Mouse (Mus musculus): ENCODE measurements around the gene Spaca4. TPM values are rescaled to one million over a fixed set of nuclear protein-coding genes. Genes with fewer than 3 reads are reported as not detected.

The Spaca4 gene
- polyA plus RNA-seq, 1 experiment, result not detected

DNA sequence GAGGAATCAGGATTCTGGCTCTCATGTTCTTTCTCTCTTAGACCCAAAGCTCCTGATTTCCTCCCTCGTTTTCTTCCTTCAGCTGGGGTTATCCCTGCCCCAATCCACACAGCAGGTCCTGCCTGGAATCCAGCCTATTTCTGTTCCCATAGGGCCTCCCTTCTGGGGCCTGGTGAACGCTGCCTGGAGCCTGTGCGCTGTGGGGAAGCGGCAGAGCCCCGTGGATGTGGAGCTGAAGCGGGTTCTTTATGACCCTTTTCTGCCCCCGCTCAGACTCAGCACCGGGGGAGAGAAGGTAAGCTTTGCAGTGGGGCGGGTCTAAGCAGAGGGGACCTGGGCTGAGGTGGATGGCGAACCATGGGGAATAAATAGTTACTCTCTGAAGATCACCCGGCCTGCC lies 24.5 kb downstream of the Spaca4 start:
- no peak for DNase-seq (ENCODE audit: extremely low spot score in 1 of 2, low spot score in 1 of 2)

- peak; percentile 88 to 90 for DNase-seq (ENCODE audit: extremely low spot score in 1 of 2, low spot score in 1 of 2)
Observed at GRCm38 (mm10) chr7:45700301-45701015, 25.2 kb downstream of the Spaca4 start.

DNA sequence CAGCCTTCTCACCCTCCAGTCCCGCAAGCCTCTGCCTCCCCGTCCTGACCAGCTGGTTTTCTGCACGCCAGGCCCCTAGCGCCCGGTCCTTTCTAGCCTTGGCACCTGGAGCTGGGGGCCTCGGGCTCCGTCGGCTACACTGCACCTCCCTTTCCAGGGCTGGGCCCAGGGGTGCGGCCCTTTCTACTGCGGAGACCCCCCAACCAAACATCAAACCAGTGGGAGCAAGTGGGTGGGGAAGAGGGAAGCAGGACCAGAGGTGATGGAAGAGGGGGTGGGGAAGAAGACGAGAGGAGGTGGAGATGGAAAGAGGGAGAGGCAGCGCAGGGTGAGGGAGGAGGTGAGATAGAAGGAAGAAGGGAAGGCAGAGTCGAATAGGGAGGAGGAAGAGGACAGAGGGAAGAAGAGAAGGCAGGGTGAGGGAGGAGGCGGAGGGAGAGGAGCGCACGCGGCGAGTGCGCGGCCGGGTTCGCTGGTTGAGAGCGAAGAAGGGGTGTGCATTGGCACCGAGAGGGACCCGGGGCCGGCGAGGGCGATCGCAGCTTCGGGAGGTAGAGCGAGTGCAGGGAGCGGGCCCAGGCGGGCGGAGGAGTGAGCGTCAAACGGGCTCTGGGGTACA lies 26.0 kb downstream of the Spaca4 start, which contains the start of gene Car11:
Gene Car11 (plus strand): TSS at position 321 of the 619 bp plus-strand sequence.
- peak in 1 of 2 experiments; percentile 65 for DNase-seq (ENCODE audit: extremely low spot score in 1 of 2, low spot score in 1 of 2)

DNA sequence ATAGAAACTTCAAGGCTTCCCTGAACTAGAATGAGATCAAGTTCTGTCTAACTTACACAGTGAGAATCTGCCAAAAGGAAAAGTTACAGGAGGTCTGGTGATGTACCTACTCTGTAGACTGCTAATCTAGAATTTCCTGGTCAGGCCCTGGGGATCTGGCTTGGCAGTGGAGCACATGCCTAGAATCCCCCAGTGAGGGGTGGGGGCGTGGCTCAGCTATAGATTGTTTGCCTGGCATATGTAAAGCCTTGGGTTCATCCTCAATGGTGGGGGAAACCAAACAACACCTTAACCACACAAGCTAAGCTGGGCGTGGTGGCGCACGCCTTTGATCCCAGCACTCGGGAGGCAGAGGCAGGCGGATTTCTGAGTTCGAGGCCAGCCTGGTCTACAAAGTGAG lies 27.7 kb downstream of the Spaca4 start:
- peak in 1 of 2 experiments; percentile 1 for DNase-seq (ENCODE audit: extremely low spot score in 1 of 2, low spot score in 1 of 2)

GRCm38 (mm10) chr7:45695098-45695497 lies 30.5 kb downstream of the Spaca4 start:
- DNase-seq (ENCODE audit: extremely low spot score in 1 of 2, low spot score in 1 of 2), result no peak

- no peak for DNase-seq (ENCODE audit: extremely low spot score in 1 of 2, low spot score in 1 of 2)
Observed at GRCm38 (mm10) chr7:45693921-45694591, 31.6 kb downstream of the Spaca4 start, which contains the start of gene Sec1. Gene Sec1, minus strand, starts transcription at chr7:45694402.

- no peak for DNase-seq (ENCODE audit: extremely low spot score in 1 of 2, low spot score in 1 of 2)
Observed at GRCm38 (mm10) chr7:45692364-45692763, 33.2 kb downstream of the Spaca4 start.

DNA sequence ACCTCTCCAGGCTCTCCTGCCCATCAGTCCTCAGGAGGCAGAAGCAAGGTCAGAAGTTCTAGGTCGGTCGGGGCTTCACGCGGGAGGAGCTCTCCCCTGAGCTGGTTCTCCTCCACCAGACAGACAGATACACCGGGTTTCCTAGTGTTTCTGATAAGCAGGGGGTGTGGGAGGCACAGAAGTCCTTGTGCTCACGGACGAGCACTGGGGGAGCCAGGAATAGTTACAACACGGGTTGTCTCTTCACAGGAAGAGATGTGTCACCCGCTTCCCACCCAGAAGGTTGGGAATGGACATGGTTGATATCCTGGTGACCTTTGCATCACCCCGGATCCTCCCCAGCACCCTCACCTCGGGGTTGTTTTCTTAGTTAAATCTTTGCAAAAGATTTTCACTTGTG lies 35.8 kb downstream of the Spaca4 start:
- DNase-seq (ENCODE audit: extremely low spot score in 1 of 2, low spot score in 1 of 2), result no peak

DNA sequence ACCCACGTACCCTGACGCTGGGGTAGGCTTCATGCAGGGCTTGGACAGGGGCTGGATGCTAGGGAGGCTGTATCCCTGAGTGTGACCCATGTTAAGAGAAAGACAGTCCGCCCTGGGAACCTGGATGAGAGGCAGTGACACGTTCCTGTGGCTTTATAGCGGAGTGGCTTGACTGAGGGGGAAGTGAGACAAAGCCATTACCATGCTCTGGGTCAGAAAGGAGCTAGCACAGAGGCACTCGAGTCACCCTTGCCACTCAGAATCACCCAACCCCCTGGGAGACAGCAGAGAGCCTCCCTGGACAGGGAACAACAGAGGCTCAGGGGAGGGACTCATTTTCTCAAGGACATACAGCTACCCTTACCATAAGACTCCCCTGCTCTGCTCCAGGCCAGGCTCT lies 36.5 kb downstream of the Spaca4 start:
- no peak for DNase-seq (ENCODE audit: extremely low spot score in 1 of 2, low spot score in 1 of 2)

DNA sequence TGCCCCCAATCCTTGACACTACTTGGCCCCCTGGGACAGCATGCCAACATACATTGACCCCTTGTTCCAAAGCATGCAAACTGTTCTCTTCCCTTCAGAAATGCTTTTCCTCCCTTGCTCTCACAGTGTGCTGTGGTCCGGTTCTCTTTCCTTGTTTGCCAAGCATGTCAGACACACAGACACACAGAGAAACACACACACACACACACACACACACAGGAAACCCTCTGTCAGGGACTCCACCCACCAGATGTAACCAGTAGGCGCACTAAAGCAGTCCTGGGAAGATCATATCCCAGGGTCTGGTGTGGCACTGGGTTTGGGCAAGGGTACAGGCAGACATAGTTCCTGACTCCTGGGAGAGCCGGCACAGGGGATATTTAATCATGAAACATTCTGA lies 38.8 kb downstream of the Spaca4 start:
- DNase-seq (ENCODE audit: extremely low spot score in 1 of 2, low spot score in 1 of 2), result no peak

DNA sequence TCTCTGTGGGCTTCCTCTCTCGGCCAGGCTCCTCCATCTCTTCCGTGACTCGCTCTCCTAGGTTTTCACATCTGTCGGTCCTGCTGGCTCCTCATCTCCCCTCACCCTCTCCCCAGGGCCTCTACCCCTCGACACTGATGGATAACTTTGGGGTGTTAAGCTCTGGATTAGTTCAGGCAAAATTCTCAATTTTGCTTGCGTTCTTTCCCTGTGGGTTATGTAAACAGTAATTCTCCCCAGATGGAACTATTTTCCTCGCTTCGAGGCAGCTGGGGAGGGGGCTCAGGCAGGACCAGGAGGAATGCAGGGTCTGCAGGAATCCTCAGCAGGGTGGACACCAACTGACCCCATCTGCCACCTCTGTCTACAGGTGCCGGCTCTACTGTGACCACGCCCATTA lies 39.8 kb downstream of the Spaca4 start:
- no peak for DNase-seq (ENCODE audit: extremely low spot score in 1 of 2, low spot score in 1 of 2)

DNA sequence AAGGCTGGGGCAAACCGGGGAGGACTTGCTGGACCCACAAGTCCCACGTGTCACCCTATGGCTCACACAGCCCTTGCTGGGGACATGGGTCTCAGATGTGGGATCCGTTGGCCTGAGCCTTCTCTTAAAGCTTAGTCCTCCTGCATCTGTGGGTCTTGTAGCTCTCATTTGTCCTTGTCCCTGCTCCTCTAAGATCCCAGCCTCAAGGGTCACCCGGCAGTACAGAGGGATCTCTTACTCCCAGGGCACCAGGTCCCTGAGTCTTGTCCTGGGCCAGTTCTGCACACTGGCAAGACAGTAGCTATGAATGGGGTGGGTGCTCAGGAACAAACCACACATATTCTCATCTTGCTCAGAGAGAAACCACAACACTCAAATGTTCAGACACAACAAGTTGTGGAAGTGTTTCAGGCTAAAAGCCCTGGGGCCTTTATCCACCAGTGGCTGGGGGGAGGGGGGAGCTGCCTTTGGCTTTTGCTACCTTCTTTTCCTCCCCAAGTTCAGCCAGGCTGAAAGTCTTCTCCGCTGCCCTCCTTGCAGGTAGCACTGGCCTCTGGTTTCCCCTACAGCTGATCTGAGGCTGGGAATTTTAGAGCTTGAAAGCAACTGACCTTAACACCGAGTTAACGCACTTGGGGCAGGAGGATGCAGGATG lies 42.1 kb downstream of the Spaca4 start, which contains the start of gene Ntn5:
Gene Ntn5 (plus strand): TSS at position 627 of the 655 bp plus-strand sequence.
- DNase-seq (ENCODE audit: extremely low spot score in 1 of 2, low spot score in 1 of 2), result no peak

DNA sequence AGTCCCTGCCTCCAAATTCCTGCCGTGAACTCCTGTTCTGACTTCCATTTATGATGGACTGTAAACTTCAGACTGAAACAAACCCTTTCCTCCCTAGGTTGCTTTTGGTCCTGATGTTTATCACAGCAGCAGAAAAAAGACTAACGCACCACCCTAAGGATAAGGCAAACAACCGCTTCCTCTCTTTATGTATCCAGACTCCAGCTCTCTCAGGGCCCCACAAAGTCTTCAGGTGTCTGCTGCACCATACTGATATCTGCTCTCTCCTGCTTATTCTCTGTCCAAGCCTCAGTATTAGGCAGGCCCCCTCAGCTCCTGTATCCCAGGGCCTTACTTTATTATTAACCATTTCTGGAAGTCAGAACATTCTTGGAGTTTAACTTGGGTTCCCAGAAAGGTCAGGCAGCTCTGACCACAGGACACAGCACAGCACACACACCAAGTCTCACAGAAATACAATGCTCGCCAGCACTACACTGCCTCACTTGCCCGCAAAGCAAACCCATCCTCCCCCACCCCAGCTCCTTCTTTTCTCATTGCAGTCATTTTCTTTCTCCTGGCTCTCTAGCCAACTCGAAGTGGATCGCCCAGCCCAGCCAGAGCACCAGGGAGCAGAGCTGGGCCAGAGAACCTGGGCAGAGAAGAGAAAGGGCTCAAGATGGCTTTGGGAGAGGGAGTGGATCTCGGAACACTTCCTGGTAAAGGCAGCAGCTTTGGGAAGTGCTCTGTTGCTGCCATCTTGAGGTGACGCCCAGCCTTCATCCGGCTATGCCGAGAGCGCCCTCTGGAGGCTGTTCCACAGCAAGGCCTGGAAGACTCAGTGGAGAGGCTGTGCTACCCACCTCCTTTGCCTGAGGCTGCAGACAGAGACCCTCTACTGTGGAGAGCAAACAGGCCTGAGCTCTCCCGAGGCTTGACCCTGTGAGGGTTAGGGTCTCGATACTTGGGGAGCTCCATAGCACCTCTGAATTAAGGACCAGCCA lies 43.2 kb downstream of the Spaca4 start:
- DNase-seq (ENCODE audit: extremely low spot score in 1 of 2, low spot score in 1 of 2), result peak in 1 of 2 experiments; percentile 93

DNA sequence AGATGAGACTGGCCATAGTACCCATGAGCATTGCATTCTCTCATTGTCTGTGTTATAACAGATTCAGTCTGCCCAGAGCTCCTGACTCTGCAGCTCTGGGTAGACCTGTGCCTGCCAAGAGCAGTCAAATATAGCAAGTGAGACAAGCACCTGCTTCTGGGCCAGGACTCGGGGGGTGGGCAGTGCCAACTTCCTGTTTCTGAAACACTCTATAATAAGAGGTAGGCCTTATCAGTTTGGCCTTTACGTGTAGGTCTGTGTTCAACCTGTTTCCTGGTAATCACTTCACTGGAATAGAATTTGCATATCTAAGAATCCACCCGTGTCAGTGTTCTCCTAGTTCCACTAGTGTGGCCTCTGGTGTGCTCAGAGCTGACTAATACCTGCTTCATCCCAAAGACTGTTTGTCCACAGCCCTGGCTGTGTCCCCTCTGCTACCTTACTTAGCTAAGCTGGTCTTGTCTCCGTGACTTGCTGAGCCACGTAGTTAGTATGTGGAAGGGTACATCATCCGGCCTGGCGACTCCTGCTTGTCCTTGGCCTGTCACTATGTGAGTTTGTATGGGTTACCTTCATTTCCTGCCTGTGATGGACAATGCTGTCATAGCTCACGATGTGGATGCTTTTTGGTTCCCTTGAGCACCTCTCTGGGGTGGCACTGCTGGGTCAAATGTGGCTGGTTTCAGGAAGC lies 44.4 kb downstream of the Spaca4 start:
- no peak for DNase-seq (ENCODE audit: extremely low spot score in 1 of 2, low spot score in 1 of 2)

DNA sequence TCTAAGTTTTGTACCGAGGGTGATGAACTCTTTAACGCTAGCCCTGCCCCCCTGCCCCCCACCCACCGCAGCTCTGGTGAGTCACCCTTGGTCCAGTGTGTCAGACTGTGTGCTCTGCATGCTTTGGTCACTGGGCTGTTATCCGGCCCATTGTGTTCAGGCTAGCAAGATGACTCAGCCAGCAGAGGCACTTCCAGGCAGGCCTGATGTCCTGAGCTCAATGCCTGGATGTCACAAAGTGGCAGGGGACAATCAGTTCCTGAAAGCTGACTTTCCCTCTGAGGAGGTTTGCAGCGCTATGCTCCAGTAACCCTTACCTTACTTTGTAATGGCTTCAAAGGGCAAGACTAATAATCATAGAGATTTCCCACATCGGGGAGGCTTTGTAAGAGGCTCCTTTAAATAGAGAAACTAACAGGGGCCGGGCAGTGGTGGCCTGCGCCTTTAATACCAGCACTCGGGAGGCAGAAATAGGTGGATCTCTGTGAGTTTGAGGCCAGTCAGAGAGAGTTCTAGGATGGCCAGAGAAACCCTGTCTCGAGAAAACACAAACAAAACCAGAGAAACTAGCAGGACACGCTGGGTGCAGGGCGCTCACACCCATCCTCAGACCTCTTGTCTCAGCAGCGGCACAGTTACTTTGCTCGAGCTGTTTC lies 45.5 kb downstream of the Spaca4 start:
- no peak for DNase-seq (ENCODE audit: extremely low spot score in 1 of 2, low spot score in 1 of 2)

GRCm38 (mm10) chr7:45678513-45678912 lies 47.1 kb downstream of the Spaca4 start:
- no peak for DNase-seq (ENCODE audit: extremely low spot score in 1 of 2, low spot score in 1 of 2)

DNA sequence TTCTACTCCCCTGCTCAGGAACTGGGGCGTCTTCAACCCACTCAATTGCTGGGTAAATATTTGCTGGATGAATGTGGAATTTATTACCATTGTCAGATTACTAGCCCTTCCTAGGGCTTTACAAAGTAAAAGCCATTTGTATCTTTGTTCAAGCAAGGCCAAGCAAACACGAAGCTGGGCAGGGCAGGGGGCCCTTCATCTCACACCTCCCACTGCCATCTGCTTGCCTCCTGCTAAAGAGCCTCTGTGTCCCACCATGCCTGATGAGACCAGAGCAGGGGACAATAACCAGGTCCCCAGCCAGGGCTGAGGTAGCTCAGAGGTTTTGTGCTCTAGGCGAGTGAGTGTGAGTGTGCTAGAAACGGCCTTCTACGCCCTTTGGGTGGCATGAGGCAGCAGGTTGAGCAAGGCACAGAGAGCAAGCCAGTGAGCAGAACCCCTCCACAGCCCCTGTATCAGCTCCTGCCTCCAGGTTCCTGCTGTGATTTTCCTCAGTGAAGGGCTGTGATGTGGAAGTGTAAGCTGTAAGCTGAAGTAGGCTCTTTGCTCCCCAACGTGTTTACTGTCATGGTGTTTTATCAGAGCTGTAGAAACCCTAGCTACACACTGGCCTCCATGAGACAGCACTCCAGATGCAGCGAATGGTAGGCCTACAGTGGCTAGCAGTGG lies 47.9 kb downstream of the Spaca4 start:
- no peak for DNase-seq (ENCODE audit: extremely low spot score in 1 of 2, low spot score in 1 of 2)
